Mouse (Mus musculus): ENCODE results near the gene Gcnt7.

The Gcnt7 gene

DNA sequence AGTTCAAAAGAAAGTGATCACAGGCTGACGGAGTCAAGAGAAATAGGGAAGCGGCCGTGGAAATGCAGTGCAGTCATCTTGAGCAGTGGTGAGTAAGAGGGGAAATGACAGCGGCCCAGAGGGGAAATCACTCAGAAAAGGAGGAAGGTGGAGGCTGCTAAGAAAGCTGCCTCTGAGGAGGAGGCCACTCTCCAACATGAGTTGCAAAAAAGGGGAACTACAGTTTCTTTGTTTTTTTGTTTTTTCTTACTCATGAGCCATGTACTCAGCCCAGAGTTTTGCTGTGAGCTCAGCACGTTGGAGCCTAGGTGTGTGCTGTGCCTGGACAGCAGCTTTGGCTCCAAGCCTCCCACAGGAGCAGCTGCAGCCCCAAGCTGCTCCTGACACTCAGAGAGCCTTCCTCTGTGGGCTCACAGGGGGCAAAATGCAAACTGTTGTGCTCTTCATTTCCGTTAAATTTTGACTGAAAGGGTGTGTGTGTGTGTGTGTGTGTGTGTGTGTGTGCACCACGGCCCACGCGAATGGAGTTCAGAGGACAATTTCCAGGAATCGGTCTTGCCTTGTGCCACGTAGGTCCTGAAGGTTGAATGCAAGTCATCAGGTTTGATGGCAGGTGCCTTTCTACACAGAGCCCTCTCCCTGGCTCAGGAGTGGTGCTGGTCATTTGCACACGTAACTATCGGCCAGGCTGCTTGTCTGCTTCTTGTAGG lies 57.1 kb downstream of the Gcnt7 start:
- DNase-seq (ENCODE audit: low read depth), result peak; percentile 73
